Mouse (Mus musculus): ENCODE measurements at regions not wholly inside any gene's neighbourhood (a gene's known extent, or its start where the extent isn't known, plus 50 kb on each side); places are given as distances from the start of the nearest gene placed in this dataset.

GRCm38 (mm10) chr3:18934891-18935290 lies 693.6 kb downstream of the 1700064H15Rik start:
- no peak for DNase-seq (ENCODE audit: low read depth, low spot score)
- Histone ChIP-seq H3K36me3 (ENCODE audit: control insufficient read depth, insufficient read depth, low read length, poor library complexity, severe bottlenecking) (no peaks in the 10 kb centered on the region), H3K27me3 (ENCODE audit: control insufficient read depth, insufficient read depth, low read length, poor library complexity, severe bottlenecking) (no peaks in the 10 kb centered on the region)

DNA sequence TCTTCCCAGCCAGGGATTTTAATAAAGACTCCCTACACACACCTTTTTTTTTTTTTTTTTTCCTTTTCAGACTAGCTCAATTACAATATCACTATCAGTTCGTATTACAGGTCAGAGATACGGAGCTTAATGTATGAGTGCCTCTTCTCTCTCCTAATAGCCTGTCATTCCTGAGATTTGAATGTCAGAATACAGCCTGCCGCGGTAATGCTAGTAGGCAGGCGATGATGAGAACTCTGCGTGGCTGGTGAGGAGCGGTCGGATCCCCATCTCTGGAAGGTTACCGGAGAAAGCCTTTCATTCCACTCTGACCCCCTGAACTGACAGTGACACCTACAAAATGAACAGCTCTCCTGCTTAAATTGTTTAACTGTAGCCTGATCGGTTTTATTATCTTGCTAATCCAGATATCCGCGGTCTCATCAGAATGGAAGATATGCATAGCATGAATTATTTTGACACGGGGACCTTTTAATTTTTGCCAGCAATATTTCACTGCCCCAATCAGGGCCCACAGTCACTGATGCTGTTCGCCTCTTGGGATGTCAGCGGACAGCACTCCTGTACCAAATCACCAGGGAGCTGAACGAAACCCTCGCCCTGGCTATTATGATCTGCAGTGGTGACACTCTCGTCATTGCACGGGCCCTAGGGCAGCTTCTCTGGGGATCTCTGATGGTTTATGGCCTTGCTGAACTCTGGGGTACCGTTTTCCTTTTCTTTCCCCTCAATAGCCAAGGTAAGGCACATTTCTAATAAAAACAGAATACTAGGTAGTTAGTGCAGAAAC lies 690.9 kb downstream of the 1700064H15Rik start:
- H3K27me3 ChIP-seq (ENCODE audit: control insufficient read depth, insufficient read depth, low read length, poor library complexity, severe bottlenecking): no peaks in the 10 kb centered on the region
- DNase-seq (ENCODE audit: low read depth, low spot score): no peak
- H3K36me3 ChIP-seq (ENCODE audit: control insufficient read depth, insufficient read depth, low read length, poor library complexity, severe bottlenecking): no peaks in the 10 kb centered on the region

- DNase-seq (ENCODE audit: low read depth, low spot score): no peak
These were observed 686.9 kb downstream of the 1700064H15Rik start for GRCm38 (mm10) chr3:18941301-18942177.

GRCm38 (mm10) chr3:18960341-18960740 lies 668.1 kb downstream of the 1700064H15Rik start:
- no peak for DNase-seq (ENCODE audit: low read depth, low spot score)
- Histone ChIP-seq H3K36me3 (ENCODE audit: control insufficient read depth, insufficient read depth, low read length, poor library complexity, severe bottlenecking) (no peaks in the 10 kb centered on the region), H3K27me3 (ENCODE audit: control insufficient read depth, insufficient read depth, low read length, poor library complexity, severe bottlenecking) (no peaks in the 10 kb centered on the region)

More at GRCm38 (mm10) chr3:18941301-18942177, 686.9 kb downstream of the 1700064H15Rik start:
- Histone ChIP-seq H3K27me3 (ENCODE audit: control insufficient read depth, insufficient read depth, low read length, poor library complexity, severe bottlenecking) (no peaks in the 10 kb centered on the region), H3K36me3 (ENCODE audit: control insufficient read depth, insufficient read depth, low read length, poor library complexity, severe bottlenecking) (no peaks in the 10 kb centered on the region)

DNA sequence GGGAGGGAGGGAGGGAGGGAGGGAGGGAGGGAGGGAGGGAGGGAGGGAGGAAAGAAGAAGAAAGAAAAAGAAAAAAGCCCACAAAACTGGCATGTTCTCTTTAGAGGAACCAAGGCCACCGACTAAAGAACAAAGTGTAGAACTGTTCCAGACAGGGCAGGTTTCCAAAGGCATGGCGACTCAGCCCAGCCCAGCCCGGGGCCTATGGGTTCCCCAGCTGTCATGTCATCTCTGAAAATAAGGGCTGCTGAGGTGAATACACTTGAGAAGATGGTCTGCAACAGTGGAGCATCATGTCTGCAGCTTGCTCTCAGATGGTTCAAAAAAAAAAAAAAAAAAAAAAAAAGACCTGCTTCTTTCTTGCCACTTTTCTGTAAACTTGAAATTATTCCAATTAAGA lies 639.8 kb downstream of the 1700064H15Rik start:
- no peaks in the 10 kb centered on the region for H3K27me3 ChIP-seq (ENCODE audit: control insufficient read depth, insufficient read depth, low read length, poor library complexity, severe bottlenecking)
- no peak for DNase-seq (ENCODE audit: low read depth, low spot score)
- H3K36me3 ChIP-seq (ENCODE audit: control insufficient read depth, insufficient read depth, low read length, poor library complexity, severe bottlenecking): no peaks in the 10 kb centered on the region

DNA sequence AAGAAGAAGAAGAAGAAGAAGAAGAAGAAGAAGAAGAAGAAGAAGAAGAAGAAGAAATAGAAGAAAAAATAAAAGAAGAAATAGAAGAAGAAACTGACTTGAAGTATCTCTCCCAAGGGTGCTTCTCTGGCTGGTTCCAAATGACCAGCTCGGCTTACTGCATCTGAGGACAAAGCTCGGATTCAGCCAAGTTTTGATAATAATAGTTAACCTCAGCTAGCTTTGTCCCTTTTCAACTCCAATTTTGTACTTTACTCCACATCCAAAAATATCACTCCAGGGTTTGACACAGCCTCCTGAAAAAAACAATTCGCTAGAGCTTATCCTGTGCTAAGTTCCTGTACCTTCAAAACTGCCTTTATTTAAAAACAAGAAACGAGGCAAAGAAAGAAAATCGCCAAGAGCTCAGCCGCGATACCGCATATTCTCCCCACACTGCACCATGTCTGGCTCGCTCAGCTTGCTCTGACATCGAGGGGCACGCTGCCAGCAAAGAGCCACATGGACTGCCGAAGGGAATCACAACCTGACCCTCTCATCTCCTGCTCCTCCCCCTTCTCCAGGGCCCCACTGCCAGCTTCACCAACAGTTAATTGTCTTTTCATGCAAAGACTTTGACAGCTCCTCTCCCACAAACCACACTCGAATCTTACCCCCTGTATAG lies 638.8 kb downstream of the 1700064H15Rik start:
- H3K27me3 ChIP-seq (ENCODE audit: control insufficient read depth, insufficient read depth, low read length, poor library complexity, severe bottlenecking): no peaks in the 10 kb centered on the region
- H3K36me3 ChIP-seq (ENCODE audit: control insufficient read depth, insufficient read depth, low read length, poor library complexity, severe bottlenecking): no peaks in the 10 kb centered on the region
- no peak for DNase-seq (ENCODE audit: low read depth, low spot score)

GRCm38 (mm10) chr3:19000179-19000578 lies 628.3 kb downstream of the 1700064H15Rik start:
- H3K36me3 ChIP-seq (ENCODE audit: control insufficient read depth, insufficient read depth, low read length, poor library complexity, severe bottlenecking): no peaks in the 10 kb centered on the region
- no peak for DNase-seq (ENCODE audit: low read depth, low spot score)
- no peaks in the 10 kb centered on the region for H3K27me3 ChIP-seq (ENCODE audit: control insufficient read depth, insufficient read depth, low read length, poor library complexity, severe bottlenecking)

- DNase-seq (ENCODE audit: low read depth, low spot score): no peak
- H3K27me3 ChIP-seq (ENCODE audit: control insufficient read depth, insufficient read depth, low read length, poor library complexity, severe bottlenecking): no peaks in the 10 kb centered on the region
- no peaks in the 10 kb centered on the region for H3K36me3 ChIP-seq (ENCODE audit: control insufficient read depth, insufficient read depth, low read length, poor library complexity, severe bottlenecking)
These were observed 626.4 kb downstream of the 1700064H15Rik start for GRCm38 (mm10) chr3:19002056-19002455.

DNA sequence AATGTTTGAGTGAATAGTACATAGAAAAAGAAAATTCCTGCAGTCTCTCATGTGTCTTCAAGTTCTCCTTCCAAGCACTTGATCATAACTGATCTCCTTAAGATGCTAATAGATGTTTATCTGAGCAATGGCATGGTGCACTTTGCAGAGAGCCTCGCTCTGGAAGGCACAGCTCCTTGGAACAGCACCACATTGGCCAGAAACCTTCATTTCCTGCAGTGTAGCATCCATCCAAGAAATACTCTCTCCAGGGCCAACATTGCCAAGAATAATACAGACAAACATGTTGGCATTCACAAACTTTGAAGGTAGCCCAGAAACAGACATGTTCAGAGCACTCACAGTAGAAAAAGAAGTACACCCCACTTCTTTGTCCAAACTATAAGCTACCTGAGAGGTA lies 623.7 kb downstream of the 1700064H15Rik start:
- DNase-seq (ENCODE audit: low read depth, low spot score): no peak
- no peaks in the 10 kb centered on the region for H3K36me3 ChIP-seq (ENCODE audit: control insufficient read depth, insufficient read depth, low read length, poor library complexity, severe bottlenecking)
- H3K27me3 ChIP-seq (ENCODE audit: control insufficient read depth, insufficient read depth, low read length, poor library complexity, severe bottlenecking): no peaks in the 10 kb centered on the region

DNA sequence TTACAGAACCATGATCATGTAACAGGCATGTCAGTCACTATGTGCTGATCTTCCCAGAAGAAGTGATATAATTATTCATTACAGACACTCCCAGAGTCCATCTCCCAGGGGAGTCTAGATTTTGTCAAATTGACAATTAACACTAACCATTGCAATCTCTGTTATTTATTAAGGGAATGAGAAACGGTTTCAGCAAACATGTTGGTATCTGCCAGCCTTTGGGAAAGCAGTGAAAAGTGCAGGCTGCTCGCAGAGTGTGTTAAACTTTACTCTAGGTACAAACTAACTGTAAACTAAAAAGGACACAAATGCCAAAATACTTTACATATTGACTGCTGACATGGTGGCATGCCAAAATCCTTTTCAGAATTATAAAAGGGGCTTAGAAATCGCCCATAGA lies 583.9 kb downstream of the 1700064H15Rik start:
- H3K27me3 ChIP-seq (ENCODE audit: control insufficient read depth, insufficient read depth, low read length, poor library complexity, severe bottlenecking): no peaks in the 10 kb centered on the region
- no peak for DNase-seq (ENCODE audit: low read depth, low spot score)
- no peaks in the 10 kb centered on the region for H3K36me3 ChIP-seq (ENCODE audit: control insufficient read depth, insufficient read depth, low read length, poor library complexity, severe bottlenecking)

DNA sequence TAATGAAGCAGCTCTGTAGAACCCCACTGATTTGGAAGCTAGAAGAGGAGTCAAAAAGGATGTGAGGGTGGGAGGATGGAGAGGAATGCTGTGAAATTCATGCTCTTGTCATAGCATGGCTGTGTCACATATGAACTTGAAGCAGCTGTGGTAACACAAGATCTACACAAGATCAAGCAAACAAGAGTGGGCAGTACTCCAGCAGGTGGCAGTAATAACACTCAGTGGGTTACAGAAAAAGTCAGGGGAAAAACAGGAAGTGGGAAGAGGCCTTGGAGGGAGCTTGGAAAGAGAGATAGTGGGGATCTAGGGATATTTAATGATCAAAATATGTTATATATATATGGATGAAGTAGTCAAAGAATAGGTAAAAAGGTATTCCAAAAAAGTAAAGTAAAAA lies 582.5 kb downstream of the 1700064H15Rik start:
- DNase-seq (ENCODE audit: low read depth, low spot score): no peak
- H3K27me3 ChIP-seq (ENCODE audit: control insufficient read depth, insufficient read depth, low read length, poor library complexity, severe bottlenecking): no peaks in the 10 kb centered on the region
- H3K36me3 ChIP-seq (ENCODE audit: control insufficient read depth, insufficient read depth, low read length, poor library complexity, severe bottlenecking): no peaks in the 10 kb centered on the region

DNA sequence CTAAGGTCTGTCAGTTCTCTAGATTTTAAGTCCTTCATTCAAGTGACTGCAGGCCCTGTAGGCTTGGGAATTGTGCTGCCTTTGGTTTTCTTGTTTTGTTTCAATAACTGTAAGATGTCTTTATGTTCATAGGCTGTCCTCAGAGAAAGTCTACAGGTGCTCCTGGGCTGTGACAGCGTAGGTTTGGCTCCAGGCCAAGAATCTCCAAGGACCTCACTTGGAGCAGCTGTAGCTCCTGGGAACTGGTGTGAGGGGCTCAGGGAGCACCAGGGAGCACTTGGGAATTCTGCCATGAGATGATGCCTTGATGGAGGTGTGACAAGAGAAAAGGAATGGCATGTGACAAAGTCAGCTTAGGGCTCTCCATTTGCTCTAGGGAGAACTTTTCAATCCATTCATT lies 581.9 kb downstream of the 1700064H15Rik start:
- no peaks in the 10 kb centered on the region for H3K27me3 ChIP-seq (ENCODE audit: control insufficient read depth, insufficient read depth, low read length, poor library complexity, severe bottlenecking)
- no peak for DNase-seq (ENCODE audit: low read depth, low spot score)
- no peaks in the 10 kb centered on the region for H3K36me3 ChIP-seq (ENCODE audit: control insufficient read depth, insufficient read depth, low read length, poor library complexity, severe bottlenecking)

- DNase-seq (ENCODE audit: low read depth, low spot score): no peak
- Histone ChIP-seq H3K36me3 (ENCODE audit: control insufficient read depth, insufficient read depth, low read length, poor library complexity, severe bottlenecking) (no peaks in the 10 kb centered on the region), H3K27me3 (ENCODE audit: control insufficient read depth, insufficient read depth, low read length, poor library complexity, severe bottlenecking) (no peaks in the 10 kb centered on the region; the same call in 1 of the 2 replicates)
These were observed 572.5 kb downstream of the 1700064H15Rik start for GRCm38 (mm10) chr3:19055961-19056360.

DNA sequence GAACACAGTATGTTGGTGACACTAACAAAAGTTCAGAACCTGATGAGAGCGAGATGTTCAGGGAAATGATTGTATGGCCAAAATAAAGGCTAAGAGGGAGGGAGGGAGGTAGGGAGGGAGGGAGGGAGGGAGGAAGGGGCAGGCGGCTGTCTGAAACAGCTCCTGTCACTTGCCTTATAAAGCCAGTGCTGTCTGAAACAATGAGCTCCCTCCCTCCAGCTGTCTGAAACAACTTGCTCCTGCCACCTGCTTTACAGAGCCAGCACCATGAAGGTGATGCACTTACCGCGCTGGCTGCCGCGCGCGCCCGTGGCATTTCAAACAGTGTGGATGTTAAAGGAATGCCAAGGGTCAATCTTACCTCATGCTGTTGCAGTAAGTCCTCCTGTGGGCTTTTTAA lies 571.9 kb downstream of the 1700064H15Rik start:
- DNase-seq (ENCODE audit: low read depth, low spot score): no peak
- Histone ChIP-seq H3K27me3 (ENCODE audit: control insufficient read depth, insufficient read depth, low read length, poor library complexity, severe bottlenecking) (no peaks in the 10 kb centered on the region; the same call in 1 of the 2 replicates), H3K36me3 (ENCODE audit: control insufficient read depth, insufficient read depth, low read length, poor library complexity, severe bottlenecking) (no peaks in the 10 kb centered on the region)

Data from splenic B cell, adult 2 months (primary cell).